Mouse (Mus musculus) kidney, embryonic 16.5 days (tissue): Measurements from ENCODE around the gene Olfr794. TPM values are rescaled to one million over a fixed set of nuclear protein-coding genes. Genes with fewer than 3 reads are reported as not detected.

Experiments used
- ATAC-seq: fragments of 200-750 bp; cut with Nextera tagmentation; 2 replicates; pipeline ENCODE4 v1.8.0; 2017; ENCODE audit warnings: moderate TSS enrichment; ENCODE audit not compliant: low FRiP score, low TSS enrichment
- H3K27ac ChIP-seq: fragments of 300-500 bp; sonication (generic); 2 replicates; pipeline ENCODE4 v1.5.1; 2014; ENCODE audit warnings: low read length
- H3K27me3 ChIP-seq: fragments of 300-500 bp; sonication (generic); 2 replicates; pipeline ENCODE4 v1.6.1; 2014; ENCODE audit warnings: low read length, control low read depth, mixed read lengths; ENCODE audit not compliant: insufficient read depth
- H3K36me3 ChIP-seq: fragments of 300-500 bp; sonication (generic); 2 replicates; pipeline ENCODE4 v1.6.1; 2014; ENCODE audit warnings: low read length, control low read depth, mixed read lengths; ENCODE audit not compliant: insufficient read depth
- H3K4me1 ChIP-seq: fragments of 300-500 bp; sonication (generic); 2 replicates; pipeline ENCODE4 v1.6.1; 2014; ENCODE audit warnings: low read length, control low read depth, mixed read lengths; ENCODE audit not compliant: insufficient read depth
- H3K4me2 ChIP-seq: fragments of 300-500 bp; sonication (generic); replicated peaks from 2 replicates; pipeline ENCODE4 v1.6.1; 2014; ENCODE audit warnings: low read depth, low read length
- H3K4me3 ChIP-seq: fragments of 300-500 bp; sonication (generic); 2 replicates; pipeline ENCODE4 v1.5.1; 2014; ENCODE audit warnings: mild to moderate bottlenecking, low read length
- H3K9ac ChIP-seq: fragments of 300-500 bp; sonication (generic); replicated peaks from 2 replicates; pipeline ENCODE4 v1.6.1; 2014; ENCODE audit warnings: low read length
- H3K9me3 ChIP-seq: fragments of 300-500 bp; sonication (generic); 2 replicates; pipeline ENCODE4 v1.6.1; 2016; ENCODE audit warnings: low read length, control low read depth
- WGBS: fragments of 180-500 bp; shearing (Covaris S2); extraction: QIAGEN DNeasy Blood & Tissue Kit; methylation state at CpG from one replicate; pipeline ENCODE4 v1.1.7; 2014; 5-methylcytosine and 5-hydroxymethylcytosine counted together
- microRNA-seq: library from miRNA; unstranded; fragments of <30 nt; microRNA quantifications from one replicate; pipeline ENCODE4, GENCODE M21; 2016
- polyA plus RNA-seq: library from polyadenylated mRNA; unstranded; fragments of >200 nt; fragmentation: Nextera tagmentation; extraction: Ambion mirVana; gene quantifications from 2 replicates; pipeline ENCODE4 v1.2.1, GENCODE M21; 2015

Olfr794 gene
- not detected in 2 replicates for polyA plus RNA-seq

DNA sequence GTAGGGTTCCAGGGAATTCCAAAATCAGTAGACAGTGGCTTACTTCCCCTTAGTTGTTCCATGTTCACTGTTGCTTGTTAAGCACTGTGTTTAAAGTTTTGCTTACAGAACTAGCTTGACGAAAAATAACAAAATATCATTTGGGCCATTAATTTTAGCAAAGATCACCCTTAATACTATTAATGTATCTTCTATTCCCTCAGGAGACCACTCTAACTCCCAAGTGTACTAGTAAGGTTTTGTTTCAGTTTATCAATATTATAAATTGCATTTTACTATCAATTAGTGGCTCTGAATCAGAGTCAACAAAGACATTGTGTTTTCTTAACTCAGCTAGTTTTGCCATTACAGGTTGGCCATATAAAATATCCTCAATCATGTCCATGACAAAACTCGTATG lies at the start of gene Olfr794:
Gene Olfr794 (plus strand): TSS at position 301 of the 400 bp plus-strand sequence.
- H3K9ac ChIP-seq = no peak within 1 kb of the TSS
- no peaks in the 10 kb centered on the region for H3K36me3 ChIP-seq
- H3K27ac ChIP-seq = no peak within 1 kb of the TSS
- no peaks in the 10 kb centered on the region for H3K27me3 ChIP-seq
- H3K4me1 ChIP-seq = no peaks in the 10 kb centered on the region
- WGBS = 74% methylated on average over 2 of the region's 2 CpGs
- H3K9me3 ChIP-seq = no peaks in the 10 kb centered on the region
- ATAC-seq = no peak
- H3K4me2 ChIP-seq = no peak within 1 kb of the TSS
- H3K4me3 ChIP-seq = no peak within 1 kb of the TSS

DNA sequence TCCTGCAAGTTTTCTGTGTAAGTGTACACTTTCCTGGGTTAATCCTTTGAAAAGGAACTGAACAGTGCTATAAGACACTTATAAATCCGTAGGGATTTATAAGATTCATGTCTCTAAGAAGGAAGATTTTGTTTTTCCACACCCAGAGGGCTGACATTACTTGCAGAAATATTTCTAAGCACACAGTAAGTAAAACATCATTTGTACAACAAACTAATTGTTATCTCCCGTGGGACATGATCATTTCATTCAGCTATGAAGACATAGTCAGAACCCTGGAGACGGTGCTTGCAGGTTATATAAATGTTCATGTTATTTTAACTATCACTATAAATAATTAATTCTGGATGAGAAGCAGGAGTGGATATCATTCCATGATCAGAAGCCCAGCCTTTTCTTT lies 46.0 kb upstream of the Olfr794 start, which contains the start of gene Olfr791:
Gene Olfr791 (plus strand): TSS at position 301 of the 400 bp plus-strand sequence.
- no peak within 1 kb of the TSS for H3K4me3 ChIP-seq
- no peak within 1 kb of the TSS for H3K27ac ChIP-seq
- 69% methylated on average over 3 of the region's 3 CpGs for WGBS
- H3K4me1 ChIP-seq = no peaks in the 10 kb centered on the region
- ATAC-seq = no peak
- no peak within 1 kb of the TSS for H3K9ac ChIP-seq
- no peaks in the 10 kb centered on the region for H3K36me3 ChIP-seq
- H3K27me3 ChIP-seq = no peaks in the 10 kb centered on the region
- H3K9me3 ChIP-seq = no peaks in the 10 kb centered on the region
- H3K4me2 ChIP-seq = no peak within 1 kb of the TSS

DNA sequence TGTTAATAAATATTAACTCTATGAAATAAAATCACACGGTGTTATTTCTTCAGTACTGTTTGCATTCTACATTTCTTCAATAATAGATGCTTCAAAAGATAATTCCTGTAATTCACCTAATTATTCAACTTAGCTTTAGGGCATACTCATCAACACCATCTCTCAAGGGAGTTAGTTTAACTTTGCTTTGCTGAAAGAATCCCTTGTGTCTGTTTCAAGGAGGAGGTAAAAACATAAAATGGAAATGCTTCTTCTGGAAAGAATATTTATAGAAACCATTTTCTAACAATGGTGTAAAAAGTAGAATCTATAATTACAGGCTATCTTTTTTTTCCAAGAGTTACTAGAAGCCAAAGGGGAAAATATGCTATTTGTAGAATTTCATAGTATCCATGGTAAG lies 28.6 kb upstream of the Olfr794 start, which contains the start of gene Olfr792:
Gene Olfr792 (plus strand): TSS at position 301 of the 400 bp plus-strand sequence.
- ATAC-seq = no peak
- Histone ChIP-seq H3K4me1 (no peaks in the 10 kb centered on the region), H3K9me3 (no peaks in the 10 kb centered on the region), H3K4me2 (no peak within 1 kb of the TSS), H3K27ac (no peak within 1 kb of the TSS), H3K9ac (no peak within 1 kb of the TSS), H3K4me3 (no peak within 1 kb of the TSS), H3K27me3 (no peaks in the 10 kb centered on the region), H3K36me3 (no peaks in the 10 kb centered on the region)
- 89% methylated on average over 1 of the region's 1 CpGs for WGBS

DNA sequence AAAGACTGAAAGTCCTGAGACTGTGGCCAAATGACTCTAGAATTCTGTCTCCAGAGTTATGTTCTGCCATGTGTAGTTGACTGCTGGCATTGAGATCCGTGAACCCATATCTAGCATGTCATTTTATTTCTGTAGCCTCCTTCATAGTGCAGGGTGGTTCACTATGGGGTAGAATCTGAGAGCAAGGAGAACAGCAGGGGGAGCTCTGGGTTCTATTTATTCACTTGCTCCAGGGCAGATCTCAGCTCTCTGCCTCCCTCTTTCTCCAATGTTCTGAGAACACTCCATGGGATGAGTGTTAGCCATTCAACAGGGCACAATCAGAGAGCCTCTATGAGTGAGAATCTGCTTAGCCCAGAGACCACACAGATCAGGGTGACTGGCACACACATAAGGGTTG lies 18.1 kb upstream of the Olfr794 start:
- Histone ChIP-seq H3K27me3 (no peaks in the 10 kb centered on the region), H3K9ac (no peak overlapping the region), H3K4me2 (no peak overlapping the region), H3K36me3 (no peaks in the 10 kb centered on the region), H3K4me3 (no peak overlapping the region), H3K27ac (no peak overlapping the region), H3K9me3 (peaks cover 6% of the 10 kb centered on the region), H3K4me1 (no peaks in the 10 kb centered on the region)
- ATAC-seq = no peak
- 53% methylated on average over 1 of the region's 1 CpGs for WGBS

DNA sequence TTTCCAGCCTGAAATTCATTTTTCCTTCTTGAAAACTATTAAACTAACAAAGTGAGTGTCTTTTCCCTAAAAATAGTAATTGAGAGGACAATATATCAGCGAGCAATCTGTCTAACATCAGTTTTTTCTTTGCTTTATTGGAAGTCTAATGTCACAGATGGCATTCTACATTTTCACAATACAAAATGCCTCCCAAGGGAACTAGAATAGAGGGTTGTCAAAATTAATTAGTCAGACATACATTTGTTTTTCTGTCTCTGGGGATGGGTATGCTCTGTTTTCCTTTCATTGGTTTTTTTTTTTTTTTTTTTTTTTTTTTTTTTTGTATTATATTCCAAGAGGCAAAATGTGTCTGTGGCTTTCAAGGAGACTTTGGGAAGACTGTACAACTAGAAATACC lies 9.6 kb downstream of the Olfr794 start:
- no peaks in the 10 kb centered on the region for H3K27me3 ChIP-seq
- no peaks in the 10 kb centered on the region for H3K4me1 ChIP-seq
- no peak overlapping the region for H3K9ac ChIP-seq
- ATAC-seq = no peak
- H3K9me3 ChIP-seq = no peaks in the 10 kb centered on the region; the same call in 1 of the 2 replicates
- H3K4me2 ChIP-seq = no peak overlapping the region
- H3K27ac ChIP-seq = no peak overlapping the region
- no peaks in the 10 kb centered on the region for H3K36me3 ChIP-seq
- WGBS = 77% methylated on average over 1 of the region's 1 CpGs
- no peak overlapping the region for H3K4me3 ChIP-seq

DNA sequence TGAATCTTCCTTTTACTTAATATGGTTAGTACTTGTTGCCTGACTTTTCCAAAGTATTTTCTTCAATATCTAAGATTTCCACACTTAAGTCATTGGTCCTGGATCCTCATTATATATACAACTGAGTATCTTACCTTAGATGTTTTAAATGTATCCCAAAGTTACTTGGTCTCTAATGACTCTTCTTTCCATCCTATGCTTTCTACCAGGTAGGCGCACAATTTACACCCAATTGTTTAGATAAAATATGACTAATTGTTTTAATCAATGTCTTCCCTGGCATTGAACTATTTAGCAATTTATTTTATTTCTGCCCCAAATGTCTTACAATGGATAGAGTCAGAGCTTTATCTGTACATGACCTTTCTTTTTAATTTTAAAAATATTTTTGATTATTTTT lies 45.0 kb downstream of the Olfr794 start, which contains the start of gene Olfr796:
Gene Olfr796 (minus strand): TSS at position 101 of the 400 bp plus-strand sequence.
- WGBS = 88% methylated on average over 1 of the region's 1 CpGs
- H3K9ac ChIP-seq = no peak within 1 kb of the TSS
- ATAC-seq = no peak
- H3K36me3 ChIP-seq = no peaks in the 10 kb centered on the region
- no peak within 1 kb of the TSS for H3K27ac ChIP-seq
- no peaks in the 10 kb centered on the region for H3K27me3 ChIP-seq
- H3K4me2 ChIP-seq = no peak within 1 kb of the TSS
- no peaks in the 10 kb centered on the region for H3K4me1 ChIP-seq
- H3K4me3 ChIP-seq = no peak within 1 kb of the TSS
- no peaks in the 10 kb centered on the region for H3K9me3 ChIP-seq

DNA sequence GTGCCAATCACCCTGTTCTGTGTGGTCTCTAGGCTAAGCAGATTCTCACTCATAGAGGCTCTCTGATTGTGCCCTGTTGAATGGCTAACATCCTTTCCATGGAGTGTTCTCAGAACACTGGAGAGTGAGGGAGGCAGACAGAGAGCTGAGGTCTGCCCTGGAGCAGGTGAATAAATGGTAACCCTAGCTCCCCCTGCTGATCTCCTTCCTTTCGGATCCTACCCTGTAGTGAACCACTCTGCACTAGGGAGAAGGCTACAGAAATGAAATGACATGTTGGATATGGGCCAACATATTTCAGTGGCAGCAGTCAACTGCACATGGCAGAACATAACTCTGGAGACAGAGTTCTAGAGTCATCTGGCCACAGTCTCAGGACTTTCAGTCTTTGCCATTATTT lies 54.3 kb downstream of the Olfr794 start:
- Histone ChIP-seq H3K9ac (no peak overlapping the region), H3K27me3 (no peaks in the 10 kb centered on the region), H3K4me1 (no peaks in the 10 kb centered on the region), H3K4me2 (no peak overlapping the region), H3K9me3 (no peaks in the 10 kb centered on the region), H3K27ac (no peak overlapping the region), H3K36me3 (no peaks in the 10 kb centered on the region), H3K4me3 (no peak overlapping the region)
- 14% methylated on average over 1 of the region's 1 CpGs for WGBS
- ATAC-seq = no peak

Small RNAs within 50 kb of the gene (microRNA-seq; reads per million reads assigned to microRNA genes)
- not detected for gene Gm23252

Other genes with a start within 250 kb of the Olfr794 start
- not detected in 2 replicates for gene Olfr780, start 249.5 kb upstream of the Olfr794 start, polyA plus RNA-seq
- not detected in 2 replicates for gene Olfr781, start 238.8 kb upstream of the Olfr794 start, polyA plus RNA-seq
- gene Olfr782, start 218.8 kb upstream of the Olfr794 start, polyA plus RNA-seq = not detected in 2 replicates
- 0.05 and 0.06 TPM in 2 replicates for gene Olfr784, start 183.6 kb upstream of the Olfr794 start, polyA plus RNA-seq
- not detected in 2 replicates for gene Olfr785, start 162.2 kb upstream of the Olfr794 start, polyA plus RNA-seq
- not detected in 2 replicates for gene Olfr786, start 140.3 kb upstream of the Olfr794 start, polyA plus RNA-seq
- gene Olfr787, start 105.8 kb upstream of the Olfr794 start, polyA plus RNA-seq = not detected in 2 replicates
- gene Olfr788, start 96.7 kb upstream of the Olfr794 start, polyA plus RNA-seq = not detected in 2 replicates
- gene Olfr789, start 82.9 kb upstream of the Olfr794 start, polyA plus RNA-seq = not detected in 2 replicates
- gene Olfr790, start 69.2 kb upstream of the Olfr794 start, polyA plus RNA-seq = not detected in 2 replicates
- not detected in 2 replicates for gene Olfr791, start 45.9 kb upstream of the Olfr794 start, polyA plus RNA-seq
- not detected in 2 replicates for gene Olfr792, start 28.5 kb upstream of the Olfr794 start, polyA plus RNA-seq
- not detected in 2 replicates for gene Olfr796, start 44.9 kb downstream of the Olfr794 start, polyA plus RNA-seq
- gene Olfr798, start 60.3 kb downstream of the Olfr794 start, polyA plus RNA-seq = not detected in 2 replicates
- gene Olfr799, start 69.8 kb downstream of the Olfr794 start, polyA plus RNA-seq = not detected in 2 replicates
- not detected in 2 replicates for gene Olfr800, start 90.0 kb downstream of the Olfr794 start, polyA plus RNA-seq
- not detected in 2 replicates for gene Olfr801, start 106.2 kb downstream of the Olfr794 start, polyA plus RNA-seq
- 0.03 TPM in 1 of 2 replicates, not detected in the other for gene Olfr802, start 120.5 kb downstream of the Olfr794 start, polyA plus RNA-seq
- not detected in 2 replicates for gene Olfr803, start 126.6 kb downstream of the Olfr794 start, polyA plus RNA-seq
- gene Olfr804, start 135.6 kb downstream of the Olfr794 start, polyA plus RNA-seq = not detected in 2 replicates
- gene Olfr805, start 161.7 kb downstream of the Olfr794 start, polyA plus RNA-seq = not detected in 2 replicates
- not detected in 2 replicates for gene Olfr806, start 174.3 kb downstream of the Olfr794 start, polyA plus RNA-seq
- not detected in 2 replicates for gene Olfr807, start 190.1 kb downstream of the Olfr794 start, polyA plus RNA-seq
- not detected in 2 replicates for gene Olfr808, start 197.8 kb downstream of the Olfr794 start, polyA plus RNA-seq
- gene Olfr809, start 207.0 kb downstream of the Olfr794 start, polyA plus RNA-seq = not detected in 2 replicates
- gene Olfr810, start 227.3 kb downstream of the Olfr794 start, polyA plus RNA-seq = not detected in 2 replicates
- gene Olfr811, start 236.7 kb downstream of the Olfr794 start, polyA plus RNA-seq = not detected in 2 replicates